Mouse (Mus musculus): ENCODE data around the gene Cep170.

DNA sequence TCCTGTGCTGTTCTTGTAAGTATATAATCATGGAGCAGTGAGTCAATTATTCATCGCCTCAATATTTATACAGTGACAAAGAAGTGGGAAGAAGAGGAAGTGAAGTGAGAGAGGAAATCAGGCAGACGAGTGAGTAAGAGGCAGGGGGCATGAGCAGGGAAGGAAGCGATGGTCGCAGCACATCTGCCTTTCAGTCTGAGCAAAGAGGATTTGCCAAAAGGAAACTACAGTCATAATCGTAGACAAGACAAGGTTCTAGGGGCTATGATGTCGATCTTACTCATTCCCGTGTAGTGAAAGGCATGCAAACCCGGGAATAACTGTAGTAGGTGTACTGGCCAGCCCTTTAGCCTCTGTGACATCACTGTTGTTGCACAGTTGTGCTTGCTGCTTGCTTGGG, 18.7 kb upstream of the Cep170 start:
- TF ChIP-seq CTCF (IDR thresholded peaks at IDR 0.05; ENCODE audit: borderline replicate concordance, control insufficient read depth, extremely low read depth, insufficient read depth, low read length, poor library complexity) (no peak), POLR2A (IDR thresholded peaks at IDR 0.05; ENCODE audit: control insufficient read depth, extremely low read depth, insufficient read depth, low read length, poor library complexity) (no peak)
